Mouse (Mus musculus): ENCODE results near the gene Gm8374. TPM values are rescaled to one million over a fixed set of nuclear protein-coding genes. Genes with fewer than 3 reads are reported as not detected.

The Gm8374 gene
- polyA plus RNA-seq (2017; shearing (Covaris generic)): not detected

DNA sequence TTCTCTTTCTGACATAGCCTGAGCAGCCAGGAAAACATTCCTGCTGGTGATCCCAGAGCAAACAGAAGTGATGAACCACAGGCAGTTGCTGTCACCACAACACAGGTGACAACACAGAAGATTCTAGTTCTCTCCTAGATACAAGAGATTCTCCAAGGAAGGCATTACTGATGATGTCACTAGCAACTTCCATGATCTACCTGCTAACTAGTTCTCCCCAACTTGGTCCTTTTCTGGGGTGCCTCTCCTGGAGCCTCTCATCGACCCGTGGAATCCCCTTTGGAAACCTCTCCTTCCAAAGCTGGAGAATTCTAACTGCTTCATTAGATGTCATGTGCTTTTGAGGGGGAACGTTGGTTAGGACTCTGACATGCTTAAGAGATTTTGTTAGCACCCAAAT is at the start of gene Gm8374:
Gene Gm8374 (minus strand): TSS at position 101 of the 400 bp plus-strand sequence.

GRCm38 (mm10) chr14:7332295-7332694 is 32.6 kb downstream of the Gm8374 start, which contains the start of gene Gm5797:
Gm5797 (minus strand) TSS chr14:7332395.

GRCm38 (mm10) chr14:7314661-7315060 is 50.3 kb downstream of the Gm8374 start, which contains the start of gene Gm3739:
Gm3739 (minus strand) TSS chr14:7315049.

Other genes with a start within 250 kb of the Gm8374 start
- gene Gm6676, start 239.7 kb downstream of the Gm8374 start, polyA plus RNA-seq (2017; shearing (Covaris generic)): not detected
- 15.3 TPM for gene Gm3512, start 190.6 kb downstream of the Gm8374 start, polyA plus RNA-seq (2017; shearing (Covaris generic))
- gene Gm16434, start 170.6 kb downstream of the Gm8374 start, polyA plus RNA-seq (2017; shearing (Covaris generic)): not detected
- gene Gm3727, start 100.4 kb downstream of the Gm8374 start, polyA plus RNA-seq (2017; shearing (Covaris generic)): not detected
- 14.7 TPM for gene Gm3739, start 50.1 kb downstream of the Gm8374 start, polyA plus RNA-seq (2017; shearing (Covaris generic))
- not detected for gene Gm5797, start 32.7 kb downstream of the Gm8374 start, polyA plus RNA-seq (2017; shearing (Covaris generic))
- gene Gm3755, start 85.8 kb upstream of the Gm8374 start, polyA plus RNA-seq (2017; shearing (Covaris generic)): not detected
- 13.7 TPM for gene Gm3752, start 118.6 kb upstream of the Gm8374 start, polyA plus RNA-seq (2017; shearing (Covaris generic))
- 3.4 TPM for gene Gm3558, start 203.4 kb upstream of the Gm8374 start, polyA plus RNA-seq (2017; shearing (Covaris generic))
- gene Gm10338, start 230.5 kb upstream of the Gm8374 start, polyA plus RNA-seq (2017; shearing (Covaris generic)): not detected

Data from inflammation-experienced regulatory T-cells, adult 16 weeks (primary cell).